Comparison of ENCODE assay signal across 10 mouse cellular contexts in the genomic region with DNA sequence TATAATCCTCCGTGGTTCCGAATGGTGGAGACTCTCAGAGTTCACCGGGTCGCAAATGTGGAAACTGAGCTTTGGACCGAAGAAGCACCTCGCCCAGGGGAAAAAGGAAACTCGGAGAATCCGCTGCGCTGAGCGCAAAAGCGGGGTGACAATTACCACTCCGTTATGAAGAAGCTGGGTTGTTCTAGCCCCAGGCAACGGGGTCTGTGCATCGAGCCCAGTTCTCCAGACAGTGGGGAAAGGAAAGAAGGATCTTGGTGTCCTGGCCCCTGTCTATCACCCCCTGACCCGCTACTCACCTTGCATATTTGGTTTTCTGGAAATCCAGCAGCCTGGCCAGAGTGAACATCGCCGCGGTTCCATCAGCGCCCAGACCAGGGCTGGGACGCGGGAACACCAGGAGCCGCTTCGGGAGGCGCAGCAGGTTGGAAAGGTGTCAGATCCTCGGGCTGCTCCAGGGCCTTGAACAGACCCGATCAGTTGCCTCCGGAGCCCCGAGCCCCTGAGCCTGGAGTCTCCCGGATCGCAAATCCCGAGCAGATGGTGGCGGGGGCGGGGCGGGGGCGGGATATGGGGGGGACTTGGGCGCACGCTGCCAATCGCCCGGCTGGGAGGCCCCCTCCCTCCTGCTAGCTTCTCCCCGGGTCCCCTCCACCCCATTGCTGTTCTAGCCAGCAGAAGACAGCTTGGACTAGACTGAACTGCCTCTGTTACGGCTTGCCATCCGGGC. TPM values are rescaled to one million over a fixed set of nuclear protein-coding genes. Genes with fewer than 3 reads are reported as not detected.
DNase-seq lines count a peak whose midpoint lies in the region; ATAC-seq and TF ChIP-seq lines count a peak whose summit lies in the region.
"Had no signal": no experiment of that assay in that cellular context is flagged by ENCODE, and none has a peak within 500 bp of the region (broad histone marks: within the 10 kb centered on the region; RNA-seq: fewer than 3 reads in every experiment).

A gene (minus strand): TSS at position 542 of the 730 bp plus-strand sequence.

- no peak within 1 kb of the TSS for H3K27ac ChIP-seq in heart, postnatal 0 days (ENCODE audit: low read depth)
- H3K27ac ChIP-seq in forebrain, embryonic 13.5 days: peak within 1 kb of the TSS; percentile 75
- H3K27ac ChIP-seq in midbrain, embryonic 13.5 days: no peak within 1 kb of the TSS
- H3K27ac ChIP-seq: macrophage had no signal

- no peak within 1 kb of the TSS for H3K9ac ChIP-seq in heart, postnatal 0 days (replicated peaks; ENCODE audit: low read depth, low read length)
- H3K9ac ChIP-seq in forebrain, embryonic 13.5 days: peak within 1 kb of the TSS; percentile 86
- H3K9ac ChIP-seq in midbrain, embryonic 13.5 days (replicated peaks): peak within 1 kb of the TSS; percentile 75

- 3% methylated on average over 42 of the region's 42 CpGs for WGBS in heart, postnatal 0 days
- 1% methylated on average over 40 of the region's 42 CpGs for WGBS in forebrain, embryonic 13.5 days
- WGBS in midbrain, embryonic 13.5 days: 1% methylated on average over 42 of the region's 42 CpGs

- DNase-seq in heart, postnatal 0 days (ENCODE audit: low spot score): no peak
- DNase-seq in heart, adult 8-10 months (ENCODE audit: low spot score): no peak
- peak; percentile 79 for DNase-seq in brain, adult 2 months (ENCODE audit: low read depth, low spot score)
- peak; percentile 48 to 67 for DNase-seq in layer of hippocampus, postnatal 25 days (ENCODE audit: extremely low spot score in 1 of 2, low spot score in 1 of 2)
- DNase-seq in testis, postnatal 14 days (ENCODE audit: low spot score): peak; percentile 56
- no peak for DNase-seq in heart, postnatal 36 days

- H3K9me3 ChIP-seq in heart, postnatal 0 days (replicated peaks; ENCODE audit: control insufficient read depth, low read length): no peaks in the 10 kb centered on the region
- no peaks in the 10 kb centered on the region for H3K9me3 ChIP-seq in forebrain, embryonic 13.5 days (replicated peaks)
- no peaks in the 10 kb centered on the region for H3K9me3 ChIP-seq in midbrain, embryonic 13.5 days
- H3K9me3 ChIP-seq: G1E had no signal

- no peak for TF ChIP-seq EP300 in heart, postnatal 0 days (IDR thresholded peaks at IDR 0.05; ENCODE audit: low read depth)

- H3K4me3 ChIP-seq in heart, postnatal 0 days (ENCODE audit: low read depth, low read length): peak within 1 kb of the TSS; percentile 33
- H3K4me3 ChIP-seq in forebrain, embryonic 13.5 days: peak within 1 kb of the TSS; percentile 59
- H3K4me3 ChIP-seq in midbrain, embryonic 13.5 days (replicated peaks): peak within 1 kb of the TSS; percentile 48

- H3K4me1 ChIP-seq in heart, postnatal 0 days (ENCODE audit: control insufficient read depth, insufficient read depth): 0 out of 2 replicates have a peak, but pooled peaks cover 4% of the 10 kb centered on the region
- peaks cover 36% of the 10 kb centered on the region for H3K4me1 ChIP-seq in forebrain, embryonic 13.5 days
- peaks cover 16% of the 10 kb centered on the region for H3K4me1 ChIP-seq in midbrain, embryonic 13.5 days (replicated peaks)

- no peak for TF ChIP-seq CTCF in heart, postnatal 0 days (IDR thresholded peaks at IDR 0.05; ENCODE audit: low read depth)

- ATAC-seq in heart, postnatal 0 days (ENCODE audit: insufficient read depth, low read depth): no peak
- ATAC-seq in forebrain, embryonic 13.5 days: peak; percentile 90
- peak; percentile 89 for ATAC-seq in midbrain, embryonic 13.5 days

- H3K27me3 ChIP-seq in heart, postnatal 0 days (ENCODE audit: control insufficient read depth, insufficient read depth, low read length): peaks cover 35% of the 10 kb centered on the region
- H3K27me3 ChIP-seq in forebrain, embryonic 13.5 days: no peaks in the 10 kb centered on the region
- H3K27me3 ChIP-seq in midbrain, embryonic 13.5 days: peaks cover 10% of the 10 kb centered on the region; the same call in 1 of the 2 replicates

- H3K36me3 ChIP-seq in heart, postnatal 0 days (replicated peaks; ENCODE audit: control insufficient read depth, insufficient read depth, low read length): no peaks in the 10 kb centered on the region
- no peaks in the 10 kb centered on the region for H3K36me3 ChIP-seq in forebrain, embryonic 13.5 days (ENCODE audit: poor library complexity, severe bottlenecking)
- H3K36me3 ChIP-seq in midbrain, embryonic 13.5 days: no peaks in the 10 kb centered on the region
- H3K36me3 ChIP-seq: G1E had no signal

- H3K4me2 ChIP-seq in heart, postnatal 0 days (ENCODE audit: low read depth, low read length): peak within 1 kb of the TSS; percentile 52
- H3K4me2 ChIP-seq in forebrain, embryonic 13.5 days: peak within 1 kb of the TSS; percentile 82
- H3K4me2 ChIP-seq in midbrain, embryonic 13.5 days (replicated peaks): peak within 1 kb of the TSS; percentile 70

- intact Hi-C loops in heart, postnatal 36 days (cut with DNase I): no loop called here

RNA-seq across cellular contexts. Expression of the gene that starts here (rescaled TPM):
- 0.08 TPM in 1 of 2 replicates, not detected in the other for total RNA-seq in heart, postnatal 0 days (2014; rRNA removed; ENCODE audit: low replicate concordance)
- polyA plus RNA-seq in heart, postnatal 0 days (2015; fragmentation: Nextera tagmentation; extraction: Ambion mirVana): 0.08 TPM in 1 of 2 replicates, not detected in the other
- total RNA-seq in heart, adult 8-10 months (2022): under 1 TPM in 3 of 4 experiments, not detected in 1; 0.08 to 0.50 (median 0.28) TPM
- polyA plus RNA-seq in forebrain, embryonic 13.5 days (2015; fragmentation: Nextera tagmentation; extraction: Ambion mirVana): 42.7 and 43.1 TPM in 2 replicates
- 100 to 1,000 TPM; 166 to 185 TPM for total RNA-seq in layer of hippocampus, postnatal 25 days (2021)
- 22.0 and 25.0 TPM in 2 replicates for polyA plus RNA-seq in midbrain, embryonic 13.5 days (2015; fragmentation: Nextera tagmentation; extraction: Ambion mirVana)
- total RNA-seq in heart, postnatal 36 days (2021): under 1 TPM in 1 of 2 experiments, not detected in 1; 0.28 TPM
- polyA plus RNA-seq: G1E, macrophage had no signal

Comparison
In these comparisons a context has a peak if more than half of its experiments do, and no peak if none do; other contexts are left out.
1. RNA of the gene that starts here (total RNA-seq): 166 to 185 TPM in layer of hippocampus, postnatal 25 days; 0.08 to 0.50 TPM in heart, adult 8-10 months, 0.28 TPM in heart, postnatal 36 days and 0.08 TPM in heart, postnatal 0 days; every median in the first group is over 100 times any median in the second.
2. RNA of the gene that starts here (polyA plus RNA-seq): 42.7 to 43.1 TPM in forebrain, embryonic 13.5 days and 22.0 to 25.0 TPM in midbrain, embryonic 13.5 days; 0.08 TPM in heart, postnatal 0 days; every median in the first group is over 10 times any median in the second.
3. DNase-seq: peak in brain, adult 2 months (single experiment), layer of hippocampus, postnatal 25 days (2 of 2) and testis, postnatal 14 days (single experiment); none in heart, postnatal 0 days (single experiment), heart, adult 8-10 months (single experiment) and heart, postnatal 36 days (0 of 2).
4. Peak in every context shown above with its lines, with median percentiles within 50 percentile points of each other: H3K4me2 ChIP-seq and H3K4me3 ChIP-seq.